Mouse (Mus musculus) thymus, adult 2 months (tissue): ENCODE data around the gene Dnal4.

Experiments used
- CTCF ChIP-seq: fragments of 200-500 bp; IDR thresholded peaks from 2 replicates; pipeline ENCODE4 v1.5.1; 2012; ENCODE audit warnings: mild to moderate bottlenecking, control low read depth, low read length, moderate library complexity, borderline replicate concordance; ENCODE audit not compliant: control insufficient read depth, poor library complexity, insufficient read depth; ENCODE audit errors: extremely low read depth
- POLR2A ChIP-seq: fragments of 200-500 bp; IDR thresholded peaks from 2 replicates; pipeline ENCODE4 v1.6.1; 2012; ENCODE audit warnings: mild to moderate bottlenecking, low read length, control low read depth, moderate library complexity; ENCODE audit not compliant: control insufficient read depth, poor library complexity, insufficient read depth; ENCODE audit errors: extremely low read depth

DNA sequence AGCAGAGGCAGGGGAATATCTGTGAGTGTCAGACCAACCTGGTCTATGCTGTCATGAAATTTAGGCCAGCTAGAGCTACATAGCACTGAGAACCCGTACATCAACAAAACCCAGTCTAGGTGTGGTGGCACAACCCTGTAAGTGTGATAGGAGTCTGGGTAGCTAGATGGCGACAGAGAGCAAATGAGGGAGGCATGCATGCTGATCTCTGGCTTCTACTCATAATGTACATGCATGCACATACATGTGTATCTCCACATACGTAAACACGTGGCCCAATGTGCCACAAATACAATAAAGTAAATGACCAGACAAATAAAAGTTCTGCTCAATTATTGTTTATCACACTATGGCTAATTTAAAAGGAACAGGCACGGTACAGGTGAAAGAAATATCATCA is 30.5 kb upstream of the Dnal4 start:
- TF ChIP-seq CTCF (no peak), POLR2A (no peak)
